Comparison of ENCODE assay signal across 19 mouse cellular contexts in genomic region chr13:33095575-33095974, GRCm38 (mm10). TPM values are rescaled to one million over a fixed set of nuclear protein-coding genes. Genes with fewer than 3 reads are reported as not detected.
A peak's percentile ranks its signal among the peaks of the same experiment; 100 is the strongest.
DNase-seq lines count a peak whose midpoint lies in the region; TF ChIP-seq lines count a peak whose summit lies in the region.
"Had no signal": no experiment of that assay in that cellular context is flagged by ENCODE, and none has a peak within 500 bp of the region (broad histone marks: within the 10 kb centered on the region; RNA-seq: fewer than 3 reads in every experiment).

No protein-coding gene starts in this region.

- no peak for TF ChIP-seq RAD21 in CH12.LX (IDR thresholded peaks at IDR 0.05; ENCODE audit: low read depth, low read length)

- TF ChIP-seq EP300 in CH12.LX (IDR thresholded peaks at IDR 0.05; ENCODE audit: low read length): peak; percentile 51; the same call in 1 of the 2 replicates

- H3K9me3 ChIP-seq in CH12.LX (replicated peaks; ENCODE audit: low read length): no peaks in the 10 kb centered on the region
- H3K9me3 ChIP-seq: G1E had no signal

- H3K4me2 ChIP-seq in CH12.LX (ENCODE audit: insufficient read depth, low read depth, poor library complexity, severe bottlenecking): no peak overlapping the region

- no peak for TF ChIP-seq POLR2A in CH12.LX (IDR thresholded peaks at IDR 0.05; ENCODE audit: low read depth, low read length)

- no peak for TF ChIP-seq CTCF in CH12.LX (conservative IDR thresholded peaks at IDR 0.05 in 1 of 2, IDR thresholded peaks at IDR 0.05 in 1 of 2; ENCODE audit: low read depth in 2 of 2, low read length in 2 of 2)

- H3K9ac ChIP-seq in CH12.LX (ENCODE audit: insufficient read depth, low read depth): no peak overlapping the region

- DNase-seq in CH12.LX (ENCODE audit: extremely low read depth): peak; percentile 60
- DNase-seq in urinary bladder, postnatal 25 days (ENCODE audit: low spot score): no peak
- DNase-seq: adrenal gland, adult 2 months; adrenal gland, adult 8-10 months; adrenal gland, postnatal 10 days; adrenal gland, postnatal 14 days; adrenal gland, postnatal 25 days; adrenal gland, postnatal 36 days; B cell, adult 2 months; cerebellum, adult 11 months; cerebellum, adult 11-12 months; cerebellum, adult 18-20 months; cerebellum, adult 2 months; cerebellum, adult 8-10 months had no signal

- dilution Hi-C loops in CH12.LX (cut with MboI; ENCODE audit: extremely low pct_ligation_motif_present, extremely low pct_unique_long_range_greater_than_20kb, low sequenced_read_pairs): no loop called here

- H3K4me3 ChIP-seq in CH12.LX (replicated peaks in 1 of 3; ENCODE audit: low read depth in 2 of 3, low read length in 2 of 3, poor library complexity in 1 of 3): no peak overlapping the region

- no peaks in the 10 kb centered on the region for H3K27me3 ChIP-seq in CH12.LX (replicated peaks)
- H3K27me3 ChIP-seq: Patski had no signal

- peaks cover 0 to 15% of the 10 kb centered on the region in 2 experiments; a peak in 2 of 4 replicates for H3K4me1 ChIP-seq in CH12.LX (ENCODE audit: control insufficient read depth in 1 of 2, insufficient read depth in 2 of 2)

- in situ Hi-C loops in CH12.LX (cut with MboI; ENCODE audit: low pct_ligation_motif_present, low pct_unique_long_range_greater_than_20kb, low sequenced_read_pairs): loop anchor here (25.0 kb wide), 1 partner anchor 467 kb away; no protein-coding TSS in a partner anchor

- no peaks in the 10 kb centered on the region for H3K36me3 ChIP-seq in CH12.LX (replicated peaks in 1 of 2; ENCODE audit: control insufficient read depth in 1 of 2, insufficient read depth in 1 of 2, low read length in 1 of 2)
- H3K36me3 ChIP-seq: G1E had no signal

- H3K27ac ChIP-seq in CH12.LX (ENCODE audit: insufficient read depth, low read depth): no peak overlapping the region

- no peaks in the 10 kb centered on the region for H3K79me2 ChIP-seq in CH12.LX (replicated peaks; ENCODE audit: control insufficient read depth, extremely low read depth, insufficient read depth, poor library complexity, severe bottlenecking)

TF ChIP-seq in CH12.LX, 34 proteins besides CTCF, POLR2A, EP300 and RAD21:
- TF ChIP-seq SMC3 (IDR thresholded peaks at IDR 0.05; ENCODE audit: low read depth, low read length): no peak
- TF ChIP-seq CHD2 (IDR thresholded peaks at IDR 0.05; ENCODE audit: low read length): no peak
- no peak for TF ChIP-seq IRF4 (IDR thresholded peaks at IDR 0.05; ENCODE audit: low read depth, low read length)
- no peak for TF ChIP-seq ZC3H11A (IDR thresholded peaks at IDR 0.05; ENCODE audit: low read depth, low read length)
TF ChIP-seq in CH12.LX: peak in this region for 0.

RNA-seq across cellular contexts. Expression of gene Serpinb1b, which starts 17.2 kb away (rescaled TPM):
- total RNA-seq in CH12.LX (2012; rRNA removed): 0.08 TPM in 2 replicates
- total RNA-seq in CH12.LX (2014; rRNA removed): 0.62 and 0.98 TPM in 2 replicates
- polyA plus RNA-seq in CH12.LX (2012; ENCODE audit: insufficient read length, low read depth): 0.56 and 0.64 TPM in 2 replicates
- total RNA-seq: G1E, MEL had no signal
- polyA plus RNA-seq: activated CD4-positive, CD25-positive, alpha-beta regulatory T cell, adult 4 months; CD4-positive, CD25-positive, alpha-beta regulatory T cell, adult 4 months; G1E had no signal
